Comparison of ENCODE assay signal across 21 mouse cellular contexts in the genomic region with DNA sequence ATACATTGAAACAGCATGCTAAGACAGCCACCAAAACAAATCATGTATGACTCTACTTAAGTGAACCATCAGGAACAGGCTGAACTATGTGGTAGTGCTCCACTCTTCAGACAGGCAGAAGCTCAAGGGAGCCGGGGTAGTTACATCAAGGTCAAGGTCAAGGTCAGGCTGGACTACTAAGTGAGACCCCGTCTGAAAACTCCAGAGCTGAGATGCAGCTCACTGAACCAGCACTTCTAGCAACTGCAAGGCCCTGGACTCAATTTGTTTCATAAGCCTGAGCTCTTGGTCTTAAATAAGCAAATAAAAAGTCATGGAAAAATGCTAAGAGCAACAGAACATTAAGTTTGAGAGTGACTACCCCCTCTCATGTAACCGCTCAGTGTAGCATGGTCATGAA. TPM values are rescaled to one million over a fixed set of nuclear protein-coding genes. Genes with fewer than 3 reads are reported as not detected.
"Had no signal": no experiment of that assay in that cellular context is flagged by ENCODE, and none has a peak within 500 bp of the region (broad histone marks: within the 10 kb centered on the region; RNA-seq: fewer than 3 reads in every experiment).

No protein-coding gene starts in this region.

- DNase-seq: gastrocnemius, postnatal 14 days; gastrocnemius, postnatal 36 days; heart, adult 18-20 months; heart, postnatal 10 days; heart, postnatal 36 days; kidney, adult 11 months; kidney, adult 2 months; kidney, adult 9 months; kidney, postnatal 14 days; kidney, postnatal 36 days; layer of hippocampus, adult 9-11 months; layer of hippocampus, postnatal 36 days; left cerebral cortex, postnatal 4 days had no signal

RNA-seq across cellular contexts. Expression of gene Cxcl9, which starts 23.6 kb away (rescaled TPM):
- total RNA-seq: hindbrain, postnatal 0 days; layer of hippocampus, adult 18-20 months; layer of hippocampus, postnatal 14 days; layer of hippocampus, postnatal 36 days; left cerebral cortex, adult 18-20 months; left cerebral cortex, postnatal 10 days; left cerebral cortex, postnatal 25 days; left cerebral cortex, postnatal 4 days had no signal

RNA-seq across cellular contexts. Expression of gene Art3, which starts 27.3 kb away (rescaled TPM):
- total RNA-seq: hematopoietic stem cell, adult 5-6 weeks had no signal

RNA-seq across cellular contexts. Expression of gene Cxcl10, which starts 44.4 kb away (rescaled TPM):
- total RNA-seq: heart, adult 8-10 months; hindbrain, postnatal 0 days; layer of hippocampus, adult 18-20 months; layer of hippocampus, postnatal 14 days; layer of hippocampus, postnatal 36 days; left cerebral cortex, postnatal 10 days; left cerebral cortex, postnatal 25 days; left cerebral cortex, postnatal 4 days had no signal
